Mouse (Mus musculus): ENCODE data around the gene Ccpg1. TPM values are rescaled to one million over a fixed set of nuclear protein-coding genes. Genes with fewer than 3 reads are reported as not detected.
A peak's percentile ranks its signal among the peaks of the same experiment; 100 is the strongest.

Ccpg1 gene
- polyA plus RNA-seq, 1 experiment from 2014 or later, result 52.3 TPM

GRCm38 (mm10) chr9:73045711-73046110 is 60.5 kb downstream of the Ccpg1 start:
- Histone ChIP-seq H3K9me3 (replicated peaks; ENCODE audit: control insufficient read depth, low read length, poor library complexity, severe bottlenecking) (no peaks in the 10 kb centered on the region), H3K4me3 (ENCODE audit: low read depth, low read length) (peak overlapping the region; percentile 49), H3K4me1 (ENCODE audit: control insufficient read depth, insufficient read depth, low read length) (peaks cover 11% of the 10 kb centered on the region), H3K9ac (ENCODE audit: low read depth, low read length) (no peak overlapping the region; the same call in 1 of the 2 replicates), H3K27me3 (ENCODE audit: control insufficient read depth, insufficient read depth, low read depth, low read length) (no peaks in the 10 kb centered on the region), H3K27ac (ENCODE audit: low read length) (no peak overlapping the region), H3K36me3 (ENCODE audit: control insufficient read depth, insufficient read depth, low read length) (no peaks in the 10 kb centered on the region), H3K4me2 (ENCODE audit: low read length) (peak overlapping the region; percentile 80)
- ATAC-seq, result no peak
- 87% methylated on average over 10 of the region's 10 CpGs for WGBS

DNA sequence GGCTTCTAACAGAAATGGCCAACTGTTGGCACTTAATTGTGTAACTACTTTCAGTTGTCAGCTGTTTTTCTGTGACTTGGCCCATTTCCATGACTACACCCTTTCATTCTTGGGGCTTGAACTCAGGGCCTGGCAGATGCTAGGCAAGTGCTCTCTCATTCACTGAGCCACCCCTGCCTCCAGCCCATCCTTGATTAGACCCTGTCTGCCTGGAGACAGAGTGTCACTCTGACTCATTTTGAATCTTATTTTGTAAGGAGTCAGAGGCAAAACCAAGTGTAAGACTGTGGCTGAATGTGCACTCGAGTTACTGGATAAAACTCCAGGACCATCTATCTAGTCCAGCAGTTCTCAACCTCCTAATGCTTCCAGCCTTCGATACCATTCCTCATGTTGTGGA is 62.7 kb downstream of the Ccpg1 start:
- WGBS, result 97% methylated on average over 2 of the region's 2 CpGs
- Histone ChIP-seq H3K4me2 (ENCODE audit: low read length) (no peak overlapping the region), H3K36me3 (ENCODE audit: control insufficient read depth, insufficient read depth, low read length) (no peaks in the 10 kb centered on the region), H3K4me1 (ENCODE audit: control insufficient read depth, insufficient read depth, low read length) (peaks cover 12% of the 10 kb centered on the region), H3K27ac (ENCODE audit: low read length) (no peak overlapping the region), H3K9ac (ENCODE audit: low read depth, low read length) (no peak overlapping the region), H3K9me3 (replicated peaks; ENCODE audit: control insufficient read depth, low read length, poor library complexity, severe bottlenecking) (no peaks in the 10 kb centered on the region), H3K4me3 (ENCODE audit: low read depth, low read length) (no peak overlapping the region), H3K27me3 (ENCODE audit: control insufficient read depth, insufficient read depth, low read depth, low read length) (no peaks in the 10 kb centered on the region)
- no peak for ATAC-seq

DNA sequence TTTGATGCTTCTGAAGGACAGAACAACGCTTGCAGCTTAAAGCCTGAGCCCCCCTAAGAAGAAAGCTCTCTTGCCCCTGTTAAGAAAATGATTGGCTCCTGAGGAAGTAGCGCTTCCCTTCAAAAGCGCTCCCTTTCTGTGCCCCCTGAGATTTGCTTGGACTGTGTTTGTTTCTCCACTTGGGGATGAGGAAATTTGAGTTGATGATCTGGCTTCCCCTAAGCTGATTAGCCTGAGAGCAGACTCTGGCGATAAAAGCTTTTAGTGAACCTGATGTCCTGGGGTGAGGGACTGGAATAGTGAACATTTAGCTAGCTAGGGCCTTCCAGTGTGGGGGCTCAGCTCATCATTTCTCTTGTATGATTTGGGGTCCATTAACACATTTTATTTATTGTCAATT is 63.7 kb downstream of the Ccpg1 start:
- Histone ChIP-seq H3K36me3 (ENCODE audit: control insufficient read depth, insufficient read depth, low read length) (no peaks in the 10 kb centered on the region), H3K4me2 (ENCODE audit: low read length) (no peak overlapping the region), H3K9ac (ENCODE audit: low read depth, low read length) (no peak overlapping the region), H3K4me3 (ENCODE audit: low read depth, low read length) (no peak overlapping the region), H3K27me3 (ENCODE audit: control insufficient read depth, insufficient read depth, low read depth, low read length) (no peaks in the 10 kb centered on the region), H3K9me3 (replicated peaks; ENCODE audit: control insufficient read depth, low read length, poor library complexity, severe bottlenecking) (no peaks in the 10 kb centered on the region), H3K4me1 (ENCODE audit: control insufficient read depth, insufficient read depth, low read length) (peaks cover 12% of the 10 kb centered on the region), H3K27ac (ENCODE audit: low read length) (no peak overlapping the region)
- ATAC-seq, result no peak
- WGBS, result 6% methylated on average over 4 of the region's 4 CpGs

GRCm38 (mm10) chr9:73049833-73050232 is 64.6 kb downstream of the Ccpg1 start:
- Histone ChIP-seq H3K4me2 (ENCODE audit: low read length) (no peak overlapping the region), H3K9me3 (replicated peaks; ENCODE audit: control insufficient read depth, low read length, poor library complexity, severe bottlenecking) (no peaks in the 10 kb centered on the region), H3K9ac (ENCODE audit: low read depth, low read length) (no peak overlapping the region), H3K4me3 (ENCODE audit: low read depth, low read length) (no peak overlapping the region), H3K4me1 (ENCODE audit: control insufficient read depth, insufficient read depth, low read length) (peaks cover 10% of the 10 kb centered on the region), H3K27me3 (ENCODE audit: control insufficient read depth, insufficient read depth, low read depth, low read length) (no peaks in the 10 kb centered on the region), H3K36me3 (ENCODE audit: control insufficient read depth, insufficient read depth, low read length) (no peaks in the 10 kb centered on the region), H3K27ac (ENCODE audit: low read length) (no peak overlapping the region)
- no peak for ATAC-seq
- 52% methylated on average over 5 of the region's 5 CpGs for WGBS

GRCm38 (mm10) chr9:73050606-73051005 is 65.4 kb downstream of the Ccpg1 start:
- no peaks in the 10 kb centered on the region for H3K27me3 ChIP-seq (ENCODE audit: control insufficient read depth, insufficient read depth, low read depth, low read length)
- H3K4me3 ChIP-seq (ENCODE audit: low read depth, low read length), result no peak overlapping the region
- no peaks in the 10 kb centered on the region for H3K9me3 ChIP-seq (replicated peaks; ENCODE audit: control insufficient read depth, low read length, poor library complexity, severe bottlenecking)
- no peak overlapping the region for H3K9ac ChIP-seq (ENCODE audit: low read depth, low read length)
- no peak overlapping the region for H3K4me2 ChIP-seq (ENCODE audit: low read length)
- H3K36me3 ChIP-seq (ENCODE audit: control insufficient read depth, insufficient read depth, low read length), result no peaks in the 10 kb centered on the region
- no peak for ATAC-seq
- no peak overlapping the region for H3K27ac ChIP-seq (ENCODE audit: low read length)
- WGBS, result 47% methylated on average over 8 of the region's 8 CpGs
- peaks cover 10% of the 10 kb centered on the region for H3K4me1 ChIP-seq (ENCODE audit: control insufficient read depth, insufficient read depth, low read length)

- Histone ChIP-seq H3K9ac (ENCODE audit: low read depth, low read length) (no peak overlapping the region), H3K9me3 (replicated peaks; ENCODE audit: control insufficient read depth, low read length, poor library complexity, severe bottlenecking) (no peaks in the 10 kb centered on the region)
- WGBS, result 67% methylated on average over 10 of the region's 10 CpGs
These were observed 70.2 kb downstream of the Ccpg1 start for GRCm38 (mm10) chr9:73055441-73055911.

GRCm38 (mm10) chr9:73059224-73059623 is 74.0 kb downstream of the Ccpg1 start:
- Histone ChIP-seq H3K9ac (ENCODE audit: low read depth, low read length) (no peak overlapping the region), H3K36me3 (ENCODE audit: control insufficient read depth, insufficient read depth, low read length) (no peaks in the 10 kb centered on the region), H3K27ac (ENCODE audit: low read length) (no peak overlapping the region), H3K27me3 (ENCODE audit: control insufficient read depth, insufficient read depth, low read depth, low read length) (no peaks in the 10 kb centered on the region), H3K4me3 (ENCODE audit: low read depth, low read length) (no peak overlapping the region), H3K4me1 (ENCODE audit: control insufficient read depth, insufficient read depth, low read length) (0 out of 2 replicates have a peak, but pooled peaks cover 5% of the 10 kb centered on the region), H3K9me3 (replicated peaks; ENCODE audit: control insufficient read depth, low read length, poor library complexity, severe bottlenecking) (no peaks in the 10 kb centered on the region), H3K4me2 (ENCODE audit: low read length) (no peak overlapping the region)
- no peak for ATAC-seq
- 88% methylated on average over 4 of the region's 4 CpGs for WGBS

More at GRCm38 (mm10) chr9:73055441-73055911, 70.2 kb downstream of the Ccpg1 start:
- no peak for ATAC-seq
- Histone ChIP-seq H3K4me1 (ENCODE audit: control insufficient read depth, insufficient read depth, low read length) (peaks cover 4% of the 10 kb centered on the region; the same call in 1 of the 2 replicates), H3K27me3 (ENCODE audit: control insufficient read depth, insufficient read depth, low read depth, low read length) (no peaks in the 10 kb centered on the region), H3K27ac (ENCODE audit: low read length) (no peak overlapping the region), H3K4me3 (ENCODE audit: low read depth, low read length) (no peak overlapping the region), H3K4me2 (ENCODE audit: low read length) (no peak overlapping the region), H3K36me3 (ENCODE audit: control insufficient read depth, insufficient read depth, low read length) (no peaks in the 10 kb centered on the region)

- H3K9ac ChIP-seq (ENCODE audit: low read depth, low read length), result no peak overlapping the region
- 29% methylated on average over 15 of the region's 15 CpGs for WGBS
- H3K27ac ChIP-seq (ENCODE audit: low read length), result no peak overlapping the region
These were observed 78.5 kb downstream of the Ccpg1 start for GRCm38 (mm10) chr9:73063621-73064290.

More at GRCm38 (mm10) chr9:73063621-73064290, 78.5 kb downstream of the Ccpg1 start:
- H3K4me3 ChIP-seq (ENCODE audit: low read depth, low read length), result no peak overlapping the region
- peaks cover 12% of the 10 kb centered on the region for H3K4me1 ChIP-seq (ENCODE audit: control insufficient read depth, insufficient read depth, low read length)
- H3K4me2 ChIP-seq (ENCODE audit: low read length), result peak overlapping the region; percentile 23; the same call in 1 of the 2 replicates
- H3K9me3 ChIP-seq (replicated peaks; ENCODE audit: control insufficient read depth, low read length, poor library complexity, severe bottlenecking), result no peaks in the 10 kb centered on the region
- ATAC-seq, result no peak
- H3K36me3 ChIP-seq (ENCODE audit: control insufficient read depth, insufficient read depth, low read length), result no peaks in the 10 kb centered on the region
- no peaks in the 10 kb centered on the region for H3K27me3 ChIP-seq (ENCODE audit: control insufficient read depth, insufficient read depth, low read depth, low read length)
